ENCODE assay signal across 7 mouse cellular contexts in the genomic region with DNA sequence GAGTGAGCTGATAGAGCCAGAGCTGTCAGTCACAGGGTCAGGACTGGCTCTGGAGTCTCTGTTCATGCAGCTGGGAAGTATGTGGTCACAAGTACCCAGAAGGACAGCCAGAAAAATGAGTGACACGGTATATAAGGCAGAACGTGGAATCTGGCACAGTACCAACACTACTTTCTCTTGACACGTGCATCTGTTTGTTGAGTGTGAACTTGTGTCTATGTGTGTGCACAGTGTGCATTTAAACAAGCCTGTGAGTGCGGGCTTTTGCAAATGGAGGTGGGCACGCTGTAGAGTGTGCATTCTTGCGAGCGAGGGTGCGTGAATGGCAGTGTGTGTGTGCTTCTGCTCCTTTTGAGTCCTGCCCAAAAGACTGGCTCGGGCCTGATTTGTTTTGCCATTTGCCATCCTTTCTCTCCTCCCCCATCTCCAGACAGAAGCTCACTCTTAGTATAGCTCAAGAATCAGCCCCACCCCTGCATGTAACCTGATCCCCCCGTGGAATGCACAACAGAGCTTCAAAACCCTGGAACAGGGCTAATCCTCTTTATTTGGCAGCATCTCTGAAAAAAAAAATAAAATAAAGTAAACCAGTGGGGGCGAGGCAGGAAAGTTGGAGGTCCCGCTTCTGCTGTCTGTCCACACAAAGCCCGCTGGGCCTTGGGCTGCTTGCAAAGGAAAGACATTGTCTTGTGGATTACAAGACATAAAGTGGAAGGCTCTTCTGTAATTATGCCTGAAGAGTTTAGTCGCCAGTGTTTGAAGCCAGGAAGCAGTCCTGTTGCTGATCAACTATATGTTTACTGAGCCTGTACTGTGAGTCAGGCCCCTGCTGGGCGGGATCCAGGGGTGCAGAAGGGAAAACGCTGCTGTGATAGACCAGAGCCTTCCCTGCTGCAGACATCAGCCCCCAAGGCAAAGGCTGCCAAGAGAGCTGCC. TPM values are rescaled to one million over a fixed set of nuclear protein-coding genes. Genes with fewer than 3 reads are reported as not detected.
A peak's percentile ranks its signal among the peaks of the same experiment; 100 is the strongest.
DNase-seq lines count a peak whose midpoint lies in the region; ATAC-seq and TF ChIP-seq lines count a peak whose summit lies in the region.

No protein-coding gene starts in this region.

- H3ac ChIP-seq in myocyte (ENCODE audit: control insufficient read depth, insufficient read length), result no peak overlapping the region

- no peak overlapping the region for H3K9ac ChIP-seq in embryonic facial prominence, embryonic 12.5 days

- H3K4me1 ChIP-seq in embryonic facial prominence, embryonic 12.5 days, result peaks cover 33% of the 10 kb centered on the region

- no peak overlapping the region for H3K4me3 ChIP-seq in embryonic facial prominence, embryonic 12.5 days
- no peak overlapping the region for H3K4me3 ChIP-seq in myocyte

- H3K4me2 ChIP-seq in embryonic facial prominence, embryonic 12.5 days (replicated peaks), result peak overlapping the region; percentile 30
- H3K4me2 ChIP-seq in myocyte (ENCODE audit: low read depth), result peak overlapping the region; percentile 93

- no peaks in the 10 kb centered on the region for H3K27me3 ChIP-seq in embryonic facial prominence, embryonic 12.5 days
- H3K27me3 ChIP-seq in myocyte (ENCODE audit: control insufficient read depth, insufficient read depth, insufficient read length), result no peaks in the 10 kb centered on the region

- no peaks in the 10 kb centered on the region for H3K9me3 ChIP-seq in embryonic facial prominence, embryonic 12.5 days

- H3K27ac ChIP-seq in embryonic facial prominence, embryonic 12.5 days, result peak overlapping the region; percentile 90

- peak; percentile 65 for TF ChIP-seq POLR2A in myocyte (IDR thresholded peaks at IDR 0.05; ENCODE audit: insufficient read length, low read depth)

- H3K36me3 ChIP-seq in embryonic facial prominence, embryonic 12.5 days, result no peaks in the 10 kb centered on the region
- H3K36me3 ChIP-seq in myocyte (ENCODE audit: control insufficient read depth, insufficient read depth), result no peaks in the 10 kb centered on the region

- WGBS in embryonic facial prominence, embryonic 12.5 days, result 5% methylated on average over 16 of the region's 16 CpGs

- no peaks in the 10 kb centered on the region for H3K79me2 ChIP-seq in myocyte (ENCODE audit: control insufficient read depth, insufficient read depth)

- peak; percentile 44 for DNase-seq in ovary, adult 18-20 months (ENCODE audit: low spot score)
- DNase-seq in ovary, postnatal 14 days (ENCODE audit: low spot score), result no peak
- peak; percentile 53 for DNase-seq in hindlimb bud, embryonic 11.5 days (ENCODE audit: extremely low spot score, low read depth, low spot score)
- no peak for DNase-seq in T-cell, adult 2 months (ENCODE audit: low spot score)

- ATAC-seq in embryonic facial prominence, embryonic 12.5 days (ENCODE audit: insufficient number of reproducible peaks, insufficient read depth, low FRiP score, low TSS enrichment), result peak; percentile 85
- no peak for ATAC-seq in granulocyte monocyte progenitor cell, adult 5-6 weeks (replicated peaks; ENCODE audit: poor library complexity, severe bottlenecking)

TF ChIP-seq in myocyte, 11 proteins besides CTCF, POLR2A, EP300 and RAD21:
- no peak for TF ChIP-seq POLR2AphosphoS2 (IDR thresholded peaks at IDR 0.05; ENCODE audit: insufficient read length, low read depth)
- TF ChIP-seq MYOG (IDR thresholded peaks at IDR 0.05; ENCODE audit: control insufficient read depth in 1 of 3, insufficient read depth in 1 of 3, insufficient read length in 2 of 3, low read depth in 2 of 3), result peak in 1 of 3 experiments; percentile 19

RNA-seq across cellular contexts. Expression of gene Tns3, which starts 28.5 kb away (rescaled TPM):
- polyA plus RNA-seq in embryonic facial prominence, embryonic 12.5 days (2016; fragmentation: Nextera tagmentation; extraction: Ambion mirVana), result 33.0 and 35.5 TPM in 2 replicates
- 23.4 TPM for polyA plus RNA-seq in myocyte (2012; fragmentation: generic; extraction: Trizol)
- total RNA-seq in granulocyte monocyte progenitor cell, adult 5-6 weeks (2014; fragmentation: Nextera tagmentation), result 26.9 TPM in 2 replicates
- 13.0 and 13.1 TPM in 2 replicates for total RNA-seq in granulocyte monocyte progenitor cell, adult 5-6 weeks (2017)

Comparison
In these comparisons a context has a peak if more than half of its experiments do, and no peak if none do; other contexts are left out.
1. DNase-seq: peak in ovary, adult 18-20 months (single experiment) and hindlimb bud, embryonic 11.5 days (single experiment); none in ovary, postnatal 14 days (single experiment) and T-cell, adult 2 months (single experiment).